Mouse (Mus musculus) cortical plate, adult 2 months (tissue): ENCODE measurements around the gene Smg1. TPM values are rescaled to one million over a fixed set of nuclear protein-coding genes. Genes with fewer than 3 reads are reported as not detected.

Experiments
- H3K27ac ChIP-seq: fragments of 200-500 bp; 2 replicates; pipeline ENCODE4 v1.5.1; 2012; ENCODE audit warnings: low read length, control low read depth, inconsistent platforms; ENCODE audit not compliant: insufficient read depth
- H3K4me1 ChIP-seq: fragments of 200-500 bp; 2 replicates; pipeline ENCODE4 v1.6.1; 2011; ENCODE audit warnings: low read length; ENCODE audit not compliant: control insufficient read depth, insufficient read depth
- H3K4me3 ChIP-seq: fragments of 200-500 bp; 2 replicates; pipeline ENCODE4 v1.5.1; 2011; ENCODE audit warnings: mild to moderate bottlenecking, low read length, control low read depth; ENCODE audit not compliant: insufficient read depth
- CTCF ChIP-seq: fragments of 200-500 bp; IDR thresholded peaks from 2 replicates; pipeline ENCODE4 v1.5.1; 2011; ENCODE audit warnings: mild to moderate bottlenecking, control low read depth, low read length; ENCODE audit not compliant: insufficient read depth; ENCODE audit errors: extremely low read depth
- POLR2A ChIP-seq: fragments of 200-500 bp; IDR thresholded peaks from 2 replicates; pipeline ENCODE4 v1.6.1; 2011; ENCODE audit warnings: mild to moderate bottlenecking, low read length, control low read depth; ENCODE audit not compliant: insufficient read depth; ENCODE audit errors: extremely low read depth
- polyA plus RNA-seq: library from polyadenylated mRNA; depleted of rRNA; stranded (reverse); fragments of >200 nt; gene quantifications from 2 replicates; pipeline ENCODE4 v1.2.3, GENCODE M21; 2012; rRNA removed

The Smg1 gene
- 54.6 and 59.8 TPM in 2 replicates for polyA plus RNA-seq

DNA sequence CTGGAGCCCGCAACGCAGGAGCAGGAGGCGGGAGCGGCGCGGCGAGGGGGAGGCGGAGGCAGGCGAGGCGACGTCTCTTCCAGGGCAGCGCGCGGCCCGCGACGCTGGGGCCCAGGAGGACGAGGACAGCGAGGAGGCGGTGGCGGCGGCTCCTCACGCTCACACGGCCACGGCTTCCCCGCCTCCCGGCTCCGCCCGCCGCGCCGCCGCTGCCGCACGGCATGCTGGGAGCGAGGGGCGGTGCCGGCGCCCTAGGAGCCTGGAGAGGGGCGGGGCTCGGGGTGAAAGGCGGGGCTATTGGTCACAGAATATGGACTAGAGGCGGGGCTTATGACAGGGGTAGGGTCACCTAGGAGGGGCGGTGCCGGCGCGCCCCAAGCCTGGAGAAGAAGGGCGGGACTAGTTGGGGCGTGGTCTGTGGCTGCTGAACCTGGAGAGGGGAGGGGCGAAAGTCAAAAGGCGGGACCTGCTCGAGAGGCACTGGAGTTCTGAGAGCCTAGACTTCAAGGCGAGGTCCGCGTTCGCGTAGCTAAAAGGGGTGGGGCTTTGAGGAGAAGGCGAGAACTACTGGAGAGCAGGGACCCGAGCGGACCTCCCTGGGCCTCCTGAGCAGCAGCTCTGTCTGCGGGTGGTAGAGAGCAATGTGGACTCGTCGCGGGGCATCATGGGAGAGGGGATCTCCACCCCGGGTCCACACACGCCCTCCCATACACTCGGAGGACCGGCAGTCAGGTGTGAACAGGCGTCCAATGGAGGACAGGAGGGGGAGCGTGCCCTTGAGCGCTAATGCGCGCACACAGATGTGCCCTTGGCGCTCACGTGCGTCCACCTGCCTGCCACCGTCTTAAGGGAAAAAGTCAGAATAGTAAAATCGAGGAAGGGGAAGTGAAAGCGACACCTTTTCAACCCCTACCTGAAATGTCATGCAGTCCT is at the start of gene Smg1:
Smg1 (minus strand) TSS at position 218 of the 933 bp plus-strand sequence.
- peaks cover 3% of the 10 kb centered on the region for H3K4me1 ChIP-seq
- peak within 1 kb of the TSS; percentile 68 for H3K4me3 ChIP-seq

DNA sequence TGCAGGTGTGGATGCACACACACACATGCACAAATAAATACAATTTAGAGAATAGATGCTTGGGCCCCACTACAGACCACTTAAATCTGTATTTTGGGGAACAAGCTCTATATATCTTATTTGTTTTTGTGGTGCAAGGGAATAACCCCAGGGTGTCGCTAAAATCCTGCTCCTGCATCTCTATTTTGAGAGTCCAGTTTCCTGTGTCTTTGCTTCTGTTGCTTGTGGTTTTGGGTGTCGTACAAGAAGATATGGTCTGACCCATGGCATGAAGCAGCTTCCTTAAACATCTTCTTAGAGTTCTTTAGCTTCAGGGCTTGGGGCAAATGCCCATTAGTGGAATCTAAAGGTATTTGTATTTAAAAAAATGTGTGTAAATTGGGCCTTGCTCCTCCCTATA is 39.7 kb upstream of the Smg1 start:
- TF ChIP-seq CTCF (no peak), POLR2A (no peak)
- no peaks in the 10 kb centered on the region for H3K4me1 ChIP-seq
- no peak overlapping the region for H3K27ac ChIP-seq
- H3K4me3 ChIP-seq, result no peak overlapping the region

More for the DNA sequence above, at the start of gene Smg1:
- TF ChIP-seq POLR2A, result peak; percentile 75
- no peak for TF ChIP-seq CTCF
- H3K27ac ChIP-seq, result peak within 1 kb of the TSS; percentile 84

DNA sequence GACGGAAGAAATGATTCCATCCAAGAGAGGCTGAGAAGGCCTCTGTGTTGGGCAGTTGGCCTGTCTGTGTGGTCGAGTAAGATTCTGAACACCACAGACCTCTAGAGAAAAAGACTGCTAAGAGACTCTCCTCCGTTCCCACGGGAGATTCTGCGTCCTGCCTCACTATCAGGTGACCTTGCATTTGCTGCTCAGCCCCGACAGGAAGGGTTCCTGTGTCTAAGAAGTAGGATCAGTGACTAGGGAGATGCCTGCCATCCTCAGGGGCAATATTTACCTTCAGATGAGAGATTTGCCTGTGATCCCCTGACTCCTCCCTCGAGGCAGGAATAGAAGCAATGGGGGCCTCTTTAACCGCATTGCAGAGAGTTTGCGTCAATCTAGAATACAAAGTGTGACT is 39.1 kb upstream of the Smg1 start:
- no peak for TF ChIP-seq CTCF
- no peak for TF ChIP-seq POLR2A
- H3K4me3 ChIP-seq, result no peak overlapping the region
- H3K27ac ChIP-seq, result no peak overlapping the region
- no peaks in the 10 kb centered on the region for H3K4me1 ChIP-seq

DNA sequence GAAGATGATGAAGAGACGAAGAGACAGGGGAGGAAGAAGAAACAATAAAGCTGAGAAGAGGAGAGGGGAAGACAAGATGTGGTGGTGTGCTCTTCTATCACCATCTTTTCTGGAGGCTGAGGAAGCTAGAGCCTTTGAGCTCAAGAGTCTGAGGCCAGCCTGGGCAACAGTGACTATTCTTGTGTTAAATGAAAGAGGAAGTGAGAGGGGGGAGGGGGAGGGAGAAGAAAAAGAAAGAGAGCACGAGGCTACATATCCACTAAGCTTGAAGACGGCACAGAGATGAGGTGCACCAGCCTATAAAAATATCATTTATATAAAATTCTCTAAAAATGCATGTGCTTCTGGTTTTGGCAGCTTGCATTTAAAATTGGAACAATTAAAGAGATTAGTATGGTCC is 36.1 kb upstream of the Smg1 start:
- TF ChIP-seq CTCF (no peak), POLR2A (no peak)
- Histone ChIP-seq H3K4me3 (no peak overlapping the region), H3K4me1 (no peaks in the 10 kb centered on the region), H3K27ac (no peak overlapping the region)

DNA sequence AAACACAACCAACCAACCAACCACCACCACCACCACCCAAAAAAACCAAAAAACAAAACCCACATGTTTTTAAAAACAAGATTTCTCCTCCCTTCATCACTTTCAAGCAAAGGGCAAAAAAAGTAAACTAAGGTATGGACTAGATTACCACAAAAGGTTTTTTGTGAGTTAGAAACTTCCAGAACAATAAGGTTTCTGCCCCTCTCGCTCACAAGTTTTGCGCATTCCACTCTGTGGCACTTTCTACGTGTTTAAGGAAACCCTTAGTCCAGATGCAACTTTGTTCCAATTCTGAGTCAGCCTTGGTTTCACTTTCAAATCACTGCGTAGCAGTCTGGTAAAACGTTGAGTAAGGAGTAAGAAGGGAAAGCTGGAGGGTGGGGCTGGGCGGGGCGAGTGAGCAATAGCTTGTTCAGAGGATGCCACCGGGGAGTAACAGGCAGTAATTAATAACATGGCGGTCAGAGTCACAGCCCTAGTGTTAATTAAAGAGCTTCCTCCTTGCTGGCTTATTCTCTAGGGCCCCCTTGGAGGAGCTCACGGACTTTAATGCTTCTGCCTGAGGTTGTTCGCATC is 34.0 kb upstream of the Smg1 start:
- TF ChIP-seq POLR2A (no peak), CTCF (no peak)
- Histone ChIP-seq H3K4me1 (no peaks in the 10 kb centered on the region), H3K4me3 (no peak overlapping the region), H3K27ac (no peak overlapping the region)

DNA sequence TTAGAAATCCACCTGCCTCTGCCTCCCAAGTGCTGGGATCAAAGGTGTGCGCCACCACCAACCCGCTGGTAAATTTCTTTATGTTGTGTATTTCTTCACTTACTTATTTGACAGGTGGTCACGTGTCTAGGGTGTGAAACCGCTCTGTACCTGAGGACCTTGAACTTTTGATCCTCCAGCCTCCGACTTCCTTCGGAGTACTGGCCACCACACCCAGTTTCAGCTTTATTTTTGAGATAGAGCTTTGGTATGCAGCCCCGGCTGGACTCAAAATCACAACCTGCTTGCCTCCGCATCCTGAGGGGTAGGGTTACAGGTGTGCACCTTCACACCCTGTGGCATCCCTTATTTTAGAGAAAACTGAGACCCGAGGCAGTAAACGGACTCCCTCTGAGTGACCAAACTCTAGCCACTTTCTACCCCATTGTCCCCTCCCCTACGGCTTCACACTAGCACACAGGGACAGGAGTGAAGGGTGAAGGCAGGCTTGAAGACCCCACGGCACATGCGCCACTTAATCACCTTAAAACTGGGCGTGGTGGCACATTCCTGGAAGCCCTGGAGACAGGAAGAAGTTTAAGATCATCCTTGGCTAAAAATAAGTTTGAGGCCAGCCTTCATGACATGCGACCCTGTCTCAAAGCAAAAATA is 33.3 kb upstream of the Smg1 start:
- no peaks in the 10 kb centered on the region for H3K4me1 ChIP-seq
- no peak overlapping the region for H3K4me3 ChIP-seq
- TF ChIP-seq CTCF (no peak), POLR2A (no peak)
- no peak overlapping the region for H3K27ac ChIP-seq

DNA sequence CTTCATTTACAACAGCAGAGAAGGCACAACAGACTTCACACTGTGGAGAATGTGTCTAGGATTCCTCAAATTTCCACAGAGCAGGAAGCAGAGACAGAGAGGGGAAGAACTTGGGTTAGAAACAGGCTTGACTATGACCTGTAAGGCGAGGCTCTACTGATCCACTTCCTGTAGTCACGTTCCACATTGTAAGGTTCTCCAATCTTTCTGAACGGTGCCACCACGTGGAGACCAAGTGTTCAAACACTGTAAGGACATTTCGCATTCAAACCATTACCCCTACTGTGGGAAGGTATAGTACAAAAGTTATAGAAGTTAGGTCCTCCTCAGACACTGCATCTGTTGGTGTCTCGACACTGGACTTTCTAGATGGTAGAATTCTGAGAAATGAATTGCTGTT is 31.8 kb upstream of the Smg1 start:
- Histone ChIP-seq H3K27ac (no peak overlapping the region), H3K4me3 (no peak overlapping the region), H3K4me1 (no peaks in the 10 kb centered on the region)
- TF ChIP-seq POLR2A, result no peak
- no peak for TF ChIP-seq CTCF

DNA sequence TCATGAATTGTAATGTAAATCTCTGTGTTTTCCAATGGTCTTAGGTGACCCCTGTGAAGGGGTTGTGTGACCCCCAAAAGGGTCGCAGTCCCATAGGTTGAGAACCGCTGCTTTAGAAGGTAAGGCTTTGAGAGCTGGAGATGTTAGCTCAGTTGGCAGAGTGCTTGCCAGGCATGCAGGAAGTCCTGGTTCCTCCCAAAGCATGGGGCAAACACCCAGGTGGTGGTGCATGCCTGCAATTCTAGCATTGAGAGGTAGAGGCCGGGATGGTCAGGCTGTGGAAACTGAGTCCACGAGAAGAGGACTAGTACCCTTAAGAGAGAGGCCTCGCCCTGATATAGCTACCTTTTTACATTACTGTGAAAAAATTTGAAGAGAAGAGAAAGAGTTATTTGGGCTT is 31.4 kb upstream of the Smg1 start:
- H3K4me3 ChIP-seq, result no peak overlapping the region
- no peak for TF ChIP-seq CTCF
- TF ChIP-seq POLR2A, result no peak
- no peaks in the 10 kb centered on the region for H3K4me1 ChIP-seq
- H3K27ac ChIP-seq, result no peak overlapping the region

DNA sequence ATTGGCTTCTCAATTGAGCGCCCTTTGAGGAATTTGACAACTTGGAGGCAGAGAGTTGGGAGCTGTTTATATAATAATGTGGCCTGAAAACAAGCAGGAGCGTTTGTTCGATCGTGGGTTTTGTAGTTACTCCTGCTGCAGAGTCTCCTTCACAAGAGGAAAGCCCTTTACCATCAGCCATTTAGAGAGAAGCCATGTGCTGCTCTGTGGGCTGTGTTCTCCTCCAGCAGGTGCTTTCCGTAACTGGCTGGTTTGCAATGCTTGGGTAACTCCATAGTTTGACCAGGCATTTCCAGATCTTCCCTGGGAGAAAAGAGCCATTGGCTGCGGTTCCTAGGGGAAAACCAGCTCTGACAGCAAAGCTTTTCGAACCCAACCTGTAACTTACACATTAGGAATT is 30.7 kb upstream of the Smg1 start:
- TF ChIP-seq POLR2A (no peak), CTCF (no peak)
- Histone ChIP-seq H3K4me3 (no peak overlapping the region), H3K27ac (no peak overlapping the region), H3K4me1 (no peaks in the 10 kb centered on the region)
